Mouse (Mus musculus): Measurements from ENCODE around the gene Ssrp1. TPM values are rescaled to one million over a fixed set of nuclear protein-coding genes. Genes with fewer than 3 reads are reported as not detected.

Ssrp1 gene
- polyA plus RNA-seq, 1 experiment from 2014 or later, result 244 TPM

DNA sequence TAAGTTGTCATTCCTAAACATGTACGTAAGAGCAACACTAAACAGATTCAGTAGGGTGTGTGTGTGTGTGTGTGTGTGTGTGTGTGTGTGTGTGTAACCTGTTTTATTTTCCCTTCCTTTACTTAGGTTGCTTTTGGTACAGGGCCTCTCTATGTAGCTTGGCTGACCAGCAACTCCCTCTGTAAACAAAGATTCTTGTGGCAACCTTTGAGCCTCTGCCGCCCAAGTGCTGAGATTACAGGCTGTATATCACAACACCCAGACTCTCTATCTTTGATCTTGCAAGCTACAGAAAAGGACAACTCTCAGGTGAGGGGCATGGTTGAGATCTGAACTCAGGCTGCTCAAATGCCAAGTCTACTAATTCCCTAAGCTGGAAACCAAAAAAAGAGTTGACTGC lies 27.8 kb upstream of the Ssrp1 start:
- Histone ChIP-seq H3K9me3 (ENCODE audit: control insufficient read depth, low read length) (no peaks in the 10 kb centered on the region), H3K27me3 (replicated peaks; ENCODE audit: control insufficient read depth, insufficient read depth, low read length) (no peaks in the 10 kb centered on the region), H3K4me3 (ENCODE audit: low read length) (no peak overlapping the region), H3K4me1 (ENCODE audit: control insufficient read depth, insufficient read depth, low read length) (peaks cover 27% of the 10 kb centered on the region), H3K27ac (ENCODE audit: low read length) (peak overlapping the region; percentile 71), H3K4me2 (ENCODE audit: low read depth, low read length) (no peak overlapping the region), H3K9ac (ENCODE audit: low read depth, low read length) (no peak overlapping the region), H3K36me3 (ENCODE audit: control insufficient read depth, insufficient read depth, low read length) (no peaks in the 10 kb centered on the region)
- WGBS, result 40% methylated on average over 2 of the region's 2 CpGs
- peak; percentile 88 for ATAC-seq

DNA sequence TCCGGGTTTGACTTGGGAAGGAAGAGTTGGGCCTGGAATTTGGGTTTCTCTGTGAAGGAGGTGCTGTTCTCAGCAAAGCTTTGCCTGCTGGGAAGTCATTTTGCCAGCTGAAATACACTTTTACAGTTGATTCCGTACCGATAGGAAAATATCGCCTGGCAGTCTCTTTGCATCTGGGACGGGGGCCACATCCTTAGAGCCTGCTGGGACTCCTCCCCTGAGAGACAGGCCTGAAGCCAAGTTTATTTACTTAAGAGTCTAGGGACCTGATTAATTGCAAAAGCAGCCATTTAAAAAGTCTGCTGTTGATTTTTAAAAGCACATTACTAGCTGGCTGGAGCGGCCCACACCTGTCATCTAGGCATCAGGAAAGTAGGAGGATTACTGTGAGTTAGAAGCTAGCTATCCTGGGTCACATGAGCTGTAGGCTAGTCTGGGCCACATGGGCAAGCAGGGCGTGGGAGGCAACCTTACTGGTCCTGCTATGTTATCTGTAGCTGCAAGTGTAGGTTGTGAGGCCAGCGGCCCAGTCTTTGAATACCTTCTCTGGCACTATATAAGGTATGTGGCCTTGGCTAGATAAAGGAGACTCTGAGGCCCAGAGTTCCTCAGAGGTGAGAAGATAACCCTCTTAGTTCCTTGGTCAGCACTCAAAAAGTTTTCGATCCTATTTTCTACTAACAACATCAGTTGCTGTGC lies 25.0 kb upstream of the Ssrp1 start:
- ATAC-seq, result peak; percentile 85
- 30% methylated on average over 9 of the region's 9 CpGs for WGBS
- peak overlapping the region; percentile 58; the same call in 1 of the 2 replicates for H3K27ac ChIP-seq (ENCODE audit: low read length)
- H3K4me3 ChIP-seq (ENCODE audit: low read length), result no peak overlapping the region
- no peaks in the 10 kb centered on the region for H3K36me3 ChIP-seq (ENCODE audit: control insufficient read depth, insufficient read depth, low read length)
- no peak overlapping the region for H3K4me2 ChIP-seq (ENCODE audit: low read depth, low read length)
- peaks cover 27% of the 10 kb centered on the region for H3K4me1 ChIP-seq (ENCODE audit: control insufficient read depth, insufficient read depth, low read length)
- H3K9ac ChIP-seq (ENCODE audit: low read depth, low read length), result no peak overlapping the region
- no peaks in the 10 kb centered on the region for H3K9me3 ChIP-seq (ENCODE audit: control insufficient read depth, low read length)
- H3K27me3 ChIP-seq (replicated peaks; ENCODE audit: control insufficient read depth, insufficient read depth, low read length), result no peaks in the 10 kb centered on the region

DNA sequence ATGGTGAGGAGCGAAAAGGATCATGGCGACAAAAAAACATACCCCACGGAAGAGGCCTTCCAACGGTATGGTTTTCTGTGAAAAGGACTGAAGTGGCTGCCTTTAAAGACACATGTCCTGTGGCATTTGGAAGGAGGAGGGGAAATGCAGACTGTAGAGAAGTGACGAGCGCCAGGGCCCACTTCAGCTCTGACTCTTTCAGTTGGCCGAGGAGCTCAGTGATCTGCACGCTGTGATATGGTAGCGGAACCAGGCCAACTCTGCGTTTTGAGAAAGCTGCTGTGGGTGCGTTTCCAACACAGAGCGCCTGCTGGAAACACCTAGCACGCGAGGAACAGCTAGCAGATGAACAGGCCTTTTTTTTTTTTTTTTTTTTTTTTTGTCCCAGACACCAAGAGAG lies 24.4 kb upstream of the Ssrp1 start:
- H3K36me3 ChIP-seq (ENCODE audit: control insufficient read depth, insufficient read depth, low read length), result no peaks in the 10 kb centered on the region
- WGBS, result 80% methylated on average over 14 of the region's 14 CpGs
- H3K4me3 ChIP-seq (ENCODE audit: low read length), result no peak overlapping the region
- no peak overlapping the region for H3K9ac ChIP-seq (ENCODE audit: low read depth, low read length)
- H3K27me3 ChIP-seq (replicated peaks; ENCODE audit: control insufficient read depth, insufficient read depth, low read length), result no peaks in the 10 kb centered on the region
- no peak overlapping the region for H3K27ac ChIP-seq (ENCODE audit: low read length)
- no peaks in the 10 kb centered on the region for H3K9me3 ChIP-seq (ENCODE audit: control insufficient read depth, low read length)
- no peak overlapping the region for H3K4me2 ChIP-seq (ENCODE audit: low read depth, low read length)
- ATAC-seq, result no peak
- peaks cover 27% of the 10 kb centered on the region for H3K4me1 ChIP-seq (ENCODE audit: control insufficient read depth, insufficient read depth, low read length)

DNA sequence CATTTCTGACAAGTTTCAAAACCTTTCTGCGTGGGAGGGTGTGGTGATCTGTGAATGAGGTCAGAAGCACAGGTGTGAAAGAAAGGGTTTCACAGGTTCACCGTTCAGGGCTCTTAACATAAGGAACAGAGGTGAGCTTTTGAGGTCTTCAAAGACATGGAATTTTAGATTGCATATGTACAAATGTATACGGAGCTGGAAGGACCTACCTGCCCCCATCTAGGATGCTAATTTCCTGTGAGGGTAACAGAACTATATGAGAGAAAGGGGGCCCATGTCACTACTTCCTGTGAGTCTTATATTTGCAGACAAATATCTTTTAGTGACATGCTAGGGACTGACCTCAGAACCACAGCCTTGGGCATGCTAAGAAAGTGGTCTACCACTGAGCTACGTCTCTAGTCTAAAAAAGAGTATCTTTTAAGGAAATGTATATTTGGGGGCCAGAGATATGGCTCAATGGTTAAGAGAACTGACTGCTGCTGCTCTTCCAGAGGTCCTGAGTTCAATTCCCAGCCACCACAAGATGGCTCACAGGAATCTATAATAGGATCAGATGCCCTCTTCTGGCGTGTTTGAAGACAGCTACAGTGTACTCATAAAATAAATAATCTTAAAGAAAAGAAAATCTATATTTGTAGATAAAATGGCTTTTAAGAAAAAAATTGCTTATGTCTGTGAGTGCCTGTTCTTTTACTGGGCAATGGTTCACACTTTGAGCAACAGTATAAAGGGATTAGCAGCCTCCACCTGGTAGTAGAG lies 23.0 kb upstream of the Ssrp1 start:
- H3K4me3 ChIP-seq (ENCODE audit: low read length), result no peak overlapping the region
- H3K27ac ChIP-seq (ENCODE audit: low read length), result no peak overlapping the region; the same call in 1 of the 2 replicates
- no peaks in the 10 kb centered on the region for H3K36me3 ChIP-seq (ENCODE audit: control insufficient read depth, insufficient read depth, low read length)
- H3K9ac ChIP-seq (ENCODE audit: low read depth, low read length), result no peak overlapping the region
- H3K27me3 ChIP-seq (replicated peaks; ENCODE audit: control insufficient read depth, insufficient read depth, low read length), result no peaks in the 10 kb centered on the region
- 78% methylated on average over 5 of the region's 5 CpGs for WGBS
- ATAC-seq, result no peak
- peaks cover 27% of the 10 kb centered on the region for H3K4me1 ChIP-seq (ENCODE audit: control insufficient read depth, insufficient read depth, low read length)
- H3K9me3 ChIP-seq (ENCODE audit: control insufficient read depth, low read length), result no peaks in the 10 kb centered on the region
- no peak overlapping the region for H3K4me2 ChIP-seq (ENCODE audit: low read depth, low read length)

DNA sequence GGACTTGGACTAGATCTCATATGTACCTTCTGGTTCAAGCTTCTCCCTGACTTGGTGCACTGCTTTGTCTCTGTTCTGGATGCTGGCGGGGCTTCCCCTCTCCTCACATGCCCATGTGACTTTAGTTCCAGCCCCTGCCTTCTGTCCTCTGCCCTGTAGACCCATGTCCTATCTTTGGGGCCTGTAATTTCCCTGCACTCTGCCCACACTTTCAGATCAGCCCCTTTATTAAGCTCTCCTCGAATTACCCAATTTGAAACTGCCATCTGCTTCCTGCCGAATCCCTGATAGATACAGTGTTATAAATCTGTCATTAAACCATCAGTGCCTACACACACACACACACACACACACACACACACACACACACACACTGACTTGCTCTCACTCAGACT lies 22.4 kb upstream of the Ssrp1 start:
- Histone ChIP-seq H3K27me3 (replicated peaks; ENCODE audit: control insufficient read depth, insufficient read depth, low read length) (no peaks in the 10 kb centered on the region), H3K4me2 (ENCODE audit: low read depth, low read length) (no peak overlapping the region), H3K27ac (ENCODE audit: low read length) (no peak overlapping the region; the same call in 1 of the 2 replicates), H3K4me1 (ENCODE audit: control insufficient read depth, insufficient read depth, low read length) (peaks cover 25% of the 10 kb centered on the region), H3K4me3 (ENCODE audit: low read length) (no peak overlapping the region), H3K9me3 (ENCODE audit: control insufficient read depth, low read length) (no peaks in the 10 kb centered on the region), H3K36me3 (ENCODE audit: control insufficient read depth, insufficient read depth, low read length) (no peaks in the 10 kb centered on the region), H3K9ac (ENCODE audit: low read depth, low read length) (no peak overlapping the region)
- peak; percentile 19; the same call in 1 of the 2 replicates for ATAC-seq
- WGBS, result 35% methylated on average over 3 of the region's 3 CpGs

DNA sequence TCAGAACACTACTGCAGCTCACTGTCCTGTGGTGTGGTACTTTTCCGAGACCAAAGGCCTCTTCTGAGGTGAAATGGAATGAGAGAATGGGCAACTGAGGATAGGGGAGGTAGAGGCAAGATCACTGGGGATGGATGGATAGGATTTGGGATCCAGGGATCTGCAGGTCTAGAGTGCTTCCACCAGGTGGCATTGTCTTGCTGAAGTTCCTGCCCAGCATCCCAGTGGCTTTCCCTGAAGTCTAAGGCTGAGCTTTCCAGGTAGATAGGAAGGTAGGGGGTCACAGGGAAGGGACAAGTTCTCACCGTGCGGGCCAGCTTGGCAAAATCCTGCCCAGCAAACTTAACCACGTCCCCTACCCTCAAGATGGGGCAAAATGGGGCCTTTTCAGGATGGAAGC lies 15.0 kb upstream of the Ssrp1 start:
- 21% methylated on average over 4 of the region's 4 CpGs for WGBS
- Histone ChIP-seq H3K27me3 (replicated peaks; ENCODE audit: control insufficient read depth, insufficient read depth, low read length) (no peaks in the 10 kb centered on the region), H3K4me1 (ENCODE audit: control insufficient read depth, insufficient read depth, low read length) (no peaks in the 10 kb centered on the region), H3K9me3 (ENCODE audit: control insufficient read depth, low read length) (no peaks in the 10 kb centered on the region), H3K4me3 (ENCODE audit: low read length) (no peak overlapping the region), H3K9ac (ENCODE audit: low read depth, low read length) (no peak overlapping the region), H3K4me2 (ENCODE audit: low read depth, low read length) (no peak overlapping the region), H3K27ac (ENCODE audit: low read length) (no peak overlapping the region), H3K36me3 (ENCODE audit: control insufficient read depth, insufficient read depth, low read length) (no peaks in the 10 kb centered on the region)
- ATAC-seq, result peak; percentile 62

DNA sequence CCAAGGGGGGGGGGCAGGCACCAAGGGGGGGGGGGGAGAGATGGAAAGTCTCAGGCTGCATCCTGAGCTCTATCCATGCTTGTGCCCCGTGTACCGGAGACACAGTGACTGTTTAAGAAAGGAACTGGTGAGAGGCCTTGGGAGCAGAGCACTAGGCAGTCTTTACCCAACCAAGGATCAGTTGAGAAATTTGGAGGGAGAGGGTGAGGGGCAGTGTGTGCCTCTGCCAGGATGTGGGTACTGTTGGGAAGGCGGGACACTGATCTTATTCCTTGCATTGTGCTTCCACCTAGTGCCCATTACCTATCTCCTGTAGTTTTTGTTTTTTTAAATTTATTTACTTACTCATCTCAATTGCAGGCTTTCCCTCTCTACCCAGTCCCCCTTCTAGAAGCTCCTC lies 10.9 kb upstream of the Ssrp1 start:
- H3K4me2 ChIP-seq (ENCODE audit: low read depth, low read length), result no peak overlapping the region
- H3K4me1 ChIP-seq (ENCODE audit: control insufficient read depth, insufficient read depth, low read length), result peaks cover 15% of the 10 kb centered on the region
- no peaks in the 10 kb centered on the region for H3K36me3 ChIP-seq (ENCODE audit: control insufficient read depth, insufficient read depth, low read length)
- H3K9me3 ChIP-seq (ENCODE audit: control insufficient read depth, low read length), result no peaks in the 10 kb centered on the region
- H3K27ac ChIP-seq (ENCODE audit: low read length), result no peak overlapping the region
- H3K9ac ChIP-seq (ENCODE audit: low read depth, low read length), result no peak overlapping the region
- ATAC-seq, result no peak
- WGBS, result 64% methylated on average over 3 of the region's 3 CpGs
- no peak overlapping the region for H3K4me3 ChIP-seq (ENCODE audit: low read length)
- no peaks in the 10 kb centered on the region for H3K27me3 ChIP-seq (replicated peaks; ENCODE audit: control insufficient read depth, insufficient read depth, low read length)

DNA sequence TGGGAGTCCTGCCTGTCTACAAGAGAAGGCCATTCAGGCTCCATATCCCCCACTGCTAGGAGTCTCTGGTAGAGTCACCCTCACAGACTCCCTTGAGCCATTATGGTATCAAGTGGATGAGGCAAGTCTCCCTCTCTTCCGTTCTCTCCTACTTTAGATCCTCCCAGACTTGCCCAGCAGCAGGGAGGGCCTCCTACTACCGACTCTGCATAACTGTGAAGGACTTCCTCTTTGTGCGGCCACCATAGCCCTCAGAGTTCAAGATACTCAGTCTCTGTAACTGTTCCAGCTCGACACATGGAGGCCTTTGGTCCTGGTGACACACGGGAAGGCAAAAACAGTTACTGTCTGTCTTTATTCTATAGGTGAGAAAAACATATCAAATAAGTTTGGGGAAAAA lies 9.8 kb upstream of the Ssrp1 start:
- peaks cover 15% of the 10 kb centered on the region for H3K4me1 ChIP-seq (ENCODE audit: control insufficient read depth, insufficient read depth, low read length)
- no peak overlapping the region for H3K4me2 ChIP-seq (ENCODE audit: low read depth, low read length)
- no peak for ATAC-seq
- WGBS, result 69% methylated on average over 5 of the region's 5 CpGs
- no peak overlapping the region for H3K9ac ChIP-seq (ENCODE audit: low read depth, low read length)
- H3K9me3 ChIP-seq (ENCODE audit: control insufficient read depth, low read length), result no peaks in the 10 kb centered on the region
- H3K36me3 ChIP-seq (ENCODE audit: control insufficient read depth, insufficient read depth, low read length), result no peaks in the 10 kb centered on the region
- no peaks in the 10 kb centered on the region for H3K27me3 ChIP-seq (replicated peaks; ENCODE audit: control insufficient read depth, insufficient read depth, low read length)
- H3K4me3 ChIP-seq (ENCODE audit: low read length), result no peak overlapping the region
- no peak overlapping the region for H3K27ac ChIP-seq (ENCODE audit: low read length)

DNA sequence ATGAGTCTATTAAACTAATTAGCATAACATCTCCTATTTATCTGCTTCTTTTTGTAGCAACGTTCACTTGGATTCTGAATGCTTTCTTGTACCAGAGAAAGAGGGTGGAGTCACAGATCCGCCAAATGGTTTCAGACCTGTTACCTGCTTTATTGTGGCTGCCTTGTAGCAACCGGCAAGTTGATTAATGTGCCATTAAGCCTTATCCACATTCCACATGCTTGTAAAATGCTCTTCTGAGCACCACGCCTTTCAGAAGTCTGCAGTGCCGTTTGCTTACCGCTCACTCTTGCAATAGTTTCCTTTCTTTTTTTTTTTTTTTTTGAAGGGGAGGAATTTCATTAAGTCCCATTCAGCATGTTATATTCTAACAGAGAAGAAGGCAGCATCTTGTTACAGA lies 7.1 kb upstream of the Ssrp1 start:
- ATAC-seq, result peak; percentile 70
- H3K9me3 ChIP-seq (ENCODE audit: control insufficient read depth, low read length), result no peaks in the 10 kb centered on the region
- no peak overlapping the region for H3K4me3 ChIP-seq (ENCODE audit: low read length)
- H3K27ac ChIP-seq (ENCODE audit: low read length), result no peak overlapping the region
- no peak overlapping the region for H3K4me2 ChIP-seq (ENCODE audit: low read depth, low read length)
- no peak overlapping the region for H3K9ac ChIP-seq (ENCODE audit: low read depth, low read length)
- 22% methylated on average over 6 of the region's 6 CpGs for WGBS
- H3K27me3 ChIP-seq (replicated peaks; ENCODE audit: control insufficient read depth, insufficient read depth, low read length), result no peaks in the 10 kb centered on the region
- H3K4me1 ChIP-seq (ENCODE audit: control insufficient read depth, insufficient read depth, low read length), result peaks cover 15% of the 10 kb centered on the region
- no peaks in the 10 kb centered on the region for H3K36me3 ChIP-seq (ENCODE audit: control insufficient read depth, insufficient read depth, low read length)
